Mouse (Mus musculus): ENCODE data around the gene Ndn. TPM values are rescaled to one million over a fixed set of nuclear protein-coding genes. Genes with fewer than 3 reads are reported as not detected.

Gene Ndn
- polyA plus RNA-seq, 1 experiment from 2014 or later, result 640 TPM

Other genes starting within 250 kb of the Ndn start
- 13.7 and 18.9 TPM in 2 replicates for gene Magel2, start 30.4 kb downstream of the Ndn start, polyA plus RNA-seq (2015; fragmentation: Nextera tagmentation; extraction: Ambion mirVana)
- gene Mkrn3, start 73.6 kb downstream of the Ndn start, polyA plus RNA-seq (2015; fragmentation: Nextera tagmentation; extraction: Ambion mirVana), result 21.1 and 23.8 TPM in 2 replicates
- gene Peg12, start 117.9 kb downstream of the Ndn start, polyA plus RNA-seq (2015; fragmentation: Nextera tagmentation; extraction: Ambion mirVana), result 8.3 and 9.8 TPM in 2 replicates

Data from hindbrain, embryonic 16.5 days (tissue).